Mouse (Mus musculus): ENCODE results near the gene Ston2.

Gene Ston2

DNA sequence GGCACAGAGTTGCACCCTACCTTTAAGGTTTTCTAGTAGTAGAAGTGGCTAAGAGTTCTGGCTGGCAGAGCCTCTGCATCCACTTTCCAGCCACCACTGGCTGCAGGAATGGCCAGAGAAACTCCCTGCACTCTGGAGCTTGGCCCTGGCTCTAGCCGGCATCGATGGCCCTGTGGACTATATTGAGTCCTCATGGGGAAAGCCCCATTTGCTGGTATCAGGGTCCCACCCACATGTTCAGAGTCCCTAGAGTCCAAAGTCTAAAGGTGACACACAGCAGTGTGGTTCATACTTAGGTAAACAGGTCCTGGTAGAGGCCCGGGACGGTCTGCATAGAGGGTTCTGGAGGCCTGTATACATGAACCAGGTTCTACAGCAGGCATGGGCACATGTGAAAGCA, 92.0 kb downstream of the Ston2 start:
- DNase-seq: no peak

DNA sequence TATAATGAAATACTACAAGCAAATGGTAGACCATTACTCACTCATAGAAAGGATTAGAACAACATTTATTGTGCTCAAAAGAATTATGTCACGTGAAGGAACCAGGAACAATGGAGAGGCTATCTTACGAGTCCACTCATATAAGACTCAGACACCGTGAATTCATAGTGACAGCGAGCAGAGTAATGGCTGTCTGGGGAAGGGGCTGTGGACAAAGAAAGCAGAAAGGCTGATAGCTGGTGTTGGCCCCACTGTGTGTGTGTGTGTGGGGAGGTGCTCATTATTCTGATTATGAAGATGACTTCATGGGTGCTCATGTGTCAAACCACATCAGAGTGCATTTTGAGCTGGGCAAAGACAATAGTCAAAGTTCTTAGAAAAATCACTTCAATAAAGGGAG, 92.4 kb downstream of the Ston2 start:
- DNase-seq: no peak

DNA sequence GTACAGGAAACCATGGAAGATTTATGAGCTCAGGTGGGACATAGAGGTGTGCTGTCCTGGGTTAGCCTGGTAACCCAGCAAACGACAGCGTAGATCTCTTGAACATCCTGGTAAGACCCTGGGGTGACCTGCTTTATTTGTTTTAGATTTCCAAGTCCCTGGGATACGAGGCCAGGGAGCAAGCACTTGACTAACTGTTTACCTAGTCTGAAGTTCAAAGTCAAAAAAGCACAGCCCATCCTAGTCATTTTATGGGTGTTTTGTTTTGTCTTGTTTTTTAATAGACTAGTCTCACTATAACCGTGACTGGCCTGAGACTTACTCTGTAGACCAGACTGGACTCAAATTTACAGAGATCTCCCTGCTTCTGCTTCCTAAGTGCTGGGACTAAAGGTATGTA, 93.4 kb downstream of the Ston2 start:
- DNase-seq: no peak

DNA sequence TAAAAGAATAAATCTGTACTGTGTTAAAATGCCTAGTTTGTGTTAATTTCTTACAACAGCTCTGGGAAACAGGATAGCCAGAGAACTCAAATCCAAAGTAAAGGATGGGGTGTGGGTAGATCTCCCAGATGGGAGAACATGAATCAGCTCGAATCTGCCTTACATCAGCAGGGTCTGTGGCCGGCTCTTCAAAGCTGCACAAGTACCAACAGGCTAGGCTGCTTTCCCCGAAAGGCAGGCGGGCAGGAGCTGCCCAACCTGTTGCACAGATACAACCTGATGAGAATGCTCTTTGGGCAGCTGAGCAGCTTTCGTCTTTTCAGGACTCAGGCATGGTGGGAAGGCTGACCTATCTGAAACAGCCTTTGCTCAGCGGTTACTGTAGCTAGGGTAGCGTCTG, 94.6 kb downstream of the Ston2 start:
- no peak for DNase-seq

DNA sequence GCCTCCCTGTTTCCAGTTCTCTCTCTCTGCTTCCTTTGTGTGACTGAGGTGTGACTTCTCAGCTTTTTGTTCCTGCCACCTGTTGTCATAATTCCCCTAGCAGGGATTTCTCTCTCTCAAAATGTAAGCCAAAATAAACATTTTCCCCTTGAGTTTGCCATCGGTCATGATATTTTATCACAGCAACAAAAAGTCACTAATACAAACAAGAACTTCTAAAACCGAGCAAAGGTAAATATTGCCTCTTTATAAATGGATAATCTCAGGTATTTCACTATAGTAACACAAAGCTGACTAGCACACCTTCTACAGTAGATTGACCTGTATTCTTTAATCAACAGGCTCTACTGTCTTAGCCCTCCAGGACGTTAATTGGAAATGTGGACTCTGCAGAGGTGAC, 95.2 kb downstream of the Ston2 start:
- DNase-seq: no peak

DNA sequence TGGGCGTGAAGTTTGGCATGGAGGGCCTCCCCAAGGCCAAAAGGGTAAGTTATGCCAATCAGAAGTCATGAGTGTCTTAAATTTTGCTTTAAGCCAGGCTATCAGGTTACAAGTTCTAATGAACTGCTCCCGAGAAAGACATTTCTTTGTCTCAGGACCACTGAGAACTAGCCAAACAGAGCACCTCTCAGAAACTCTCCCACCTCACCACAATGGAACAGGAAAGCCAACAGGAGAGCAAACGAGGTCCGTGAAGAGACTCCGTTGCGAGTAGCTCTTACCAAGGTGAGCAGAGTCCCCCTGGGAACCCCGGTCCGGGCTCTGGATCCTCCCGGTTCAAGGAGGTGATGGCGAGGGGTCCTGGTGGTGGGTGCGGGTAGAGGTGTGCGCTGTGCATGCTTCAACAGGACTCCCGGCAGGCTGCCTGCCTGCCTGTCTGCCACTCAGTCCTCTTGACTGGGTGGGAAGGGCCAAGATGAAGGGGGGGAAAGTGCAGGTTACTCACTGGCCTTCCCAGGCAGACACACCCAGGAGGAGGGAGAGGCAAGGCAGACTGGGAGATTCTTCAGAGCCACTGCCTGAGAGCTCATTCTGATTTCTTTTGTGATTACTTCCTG, 102.4 kb downstream of the Ston2 start:
- DNase-seq: no peak

DNA sequence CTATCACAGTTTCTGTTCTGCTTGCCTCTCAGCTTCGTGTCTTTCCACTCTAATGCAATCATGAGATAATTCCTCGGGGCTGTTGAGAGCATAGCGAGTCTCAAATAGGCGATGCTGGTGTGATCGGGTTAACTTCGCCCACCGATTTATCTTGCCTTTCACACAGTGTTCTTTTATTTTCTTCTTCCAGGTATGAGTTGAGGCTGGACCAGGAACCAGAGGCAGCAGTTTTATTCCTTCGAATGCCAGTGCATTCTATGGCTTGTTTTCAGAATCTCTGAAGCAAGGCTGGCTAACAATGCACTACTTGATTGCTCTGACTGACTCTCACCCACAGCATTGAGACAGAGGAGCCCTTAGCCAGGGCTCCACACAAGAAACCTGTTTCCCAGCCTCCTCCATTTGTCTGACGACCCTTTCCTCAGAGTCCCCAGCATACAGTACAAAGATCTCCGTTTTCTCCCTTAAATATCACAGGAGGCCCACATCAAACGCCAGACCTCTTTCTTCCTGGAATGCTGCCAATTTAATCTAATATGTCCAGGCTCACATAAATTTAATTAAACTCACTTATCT, 103.3 kb downstream of the Ston2 start:
- no peak for DNase-seq

DNA sequence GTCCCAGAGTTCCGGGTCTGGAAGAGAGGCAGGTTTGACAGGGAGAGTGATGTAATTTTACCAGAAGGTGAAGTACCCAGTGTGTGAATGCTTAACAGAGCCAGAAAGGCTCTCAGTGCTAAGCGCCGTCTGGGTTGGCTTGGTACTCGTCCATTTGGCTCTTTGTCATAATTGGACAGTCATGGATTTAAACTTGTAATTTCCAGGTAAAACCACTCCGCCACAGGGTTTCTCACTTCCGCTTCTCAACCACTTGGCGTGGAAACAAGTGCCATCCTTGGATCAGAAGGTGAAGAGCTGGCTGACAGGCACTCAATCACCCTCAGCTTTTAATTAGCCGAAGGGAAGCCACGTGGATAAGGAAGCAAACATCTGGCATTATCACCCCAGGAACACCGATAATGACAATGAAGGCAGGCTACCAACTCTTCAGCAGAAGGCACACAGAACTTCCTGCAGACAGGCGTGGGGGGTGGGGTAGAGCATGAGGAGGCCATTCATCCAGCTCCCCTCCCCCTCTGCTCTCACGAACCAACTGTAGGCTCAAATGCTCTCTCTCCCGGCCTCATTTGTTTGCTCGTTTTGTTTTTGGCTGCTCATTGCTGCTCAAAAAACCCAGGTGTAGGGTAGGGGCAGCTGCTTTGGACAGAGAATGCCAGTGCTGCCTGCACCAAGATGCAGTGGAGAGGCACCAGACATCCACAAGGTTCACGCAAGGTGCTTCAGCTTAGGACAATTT, 103.9 kb downstream of the Ston2 start:
- DNase-seq: peak in 1 of 2 experiments; percentile 19

DNA sequence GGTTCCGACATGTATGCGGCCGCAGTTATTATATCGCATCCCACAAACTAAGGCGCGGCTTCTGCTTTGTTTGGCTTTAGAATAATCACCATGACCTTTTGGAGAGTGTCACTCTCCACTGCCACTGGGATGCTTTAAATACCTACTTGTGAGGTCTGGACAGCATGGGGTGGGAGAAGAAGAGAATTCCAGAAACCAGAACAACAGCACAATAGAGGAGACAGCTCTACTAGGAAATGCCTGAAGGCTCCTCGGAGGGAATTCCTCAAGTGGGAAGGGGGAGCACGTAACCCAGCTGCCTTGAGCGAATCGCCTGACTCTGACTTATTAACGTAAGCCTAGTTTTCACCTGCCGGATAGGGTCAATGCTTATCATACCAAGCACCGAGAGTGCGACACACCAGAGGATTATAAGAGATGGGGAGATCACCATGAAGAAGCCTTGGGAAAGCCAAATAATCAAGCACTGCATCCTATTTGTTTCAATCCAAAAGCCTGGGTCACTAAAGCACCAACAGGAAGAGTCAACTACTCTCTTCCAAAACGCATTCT, 104.6 kb downstream of the Ston2 start:
- no peak for DNase-seq

DNA sequence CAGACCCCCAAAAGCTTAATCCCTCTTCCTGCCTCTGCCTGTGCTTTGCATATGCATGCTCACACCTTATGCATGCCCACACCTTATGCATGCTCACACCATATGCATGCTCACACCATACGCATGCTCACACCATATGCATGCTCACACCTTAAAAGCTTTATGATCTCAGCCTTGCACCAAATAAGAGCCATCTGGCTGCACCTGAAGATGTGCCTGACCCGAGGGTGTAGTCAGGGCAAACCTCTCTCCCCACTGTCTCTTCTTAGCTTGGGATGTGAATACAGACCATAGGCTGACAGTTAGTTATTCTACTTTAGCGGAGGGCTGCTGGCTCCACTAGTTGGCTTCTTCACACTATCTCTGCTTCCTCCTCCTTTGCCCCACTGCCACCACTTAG, 105.1 kb downstream of the Ston2 start:
- no peak for DNase-seq

DNA sequence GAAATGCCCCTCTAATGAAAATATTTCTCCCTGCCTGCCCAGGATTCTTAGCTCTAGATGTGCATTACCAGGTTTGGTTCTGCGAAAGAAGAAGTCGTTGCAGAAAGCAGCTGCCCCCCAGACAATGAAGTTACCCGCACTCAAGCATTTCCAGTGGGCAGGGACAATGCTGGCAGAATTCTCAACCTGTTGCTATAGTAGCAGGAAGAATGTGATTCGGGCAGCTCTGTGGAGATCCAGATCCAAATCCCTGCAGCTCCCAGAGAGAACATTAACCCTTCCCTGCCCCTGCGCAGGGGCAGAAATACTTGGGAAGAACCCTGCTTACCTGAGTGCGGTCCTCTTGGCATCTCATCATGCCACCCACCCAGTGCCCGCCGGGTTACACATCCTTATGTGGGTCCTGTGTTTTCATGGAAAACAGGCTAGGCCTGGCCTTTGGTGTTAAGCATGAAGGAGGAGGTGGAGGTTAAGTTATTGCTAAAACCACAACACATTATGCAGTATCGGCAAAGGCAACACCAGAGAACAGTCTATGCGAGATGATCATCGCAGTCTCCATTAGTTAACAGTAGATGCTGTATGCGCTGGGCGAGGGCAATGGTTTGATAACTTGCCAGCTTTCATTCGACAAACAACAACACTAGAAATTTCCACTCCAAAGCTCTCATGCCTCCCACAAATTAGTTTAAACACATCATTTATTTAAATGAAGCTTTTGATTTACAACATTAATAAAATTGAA, 108.7 kb downstream of the Ston2 start:
- DNase-seq: no peak

DNA sequence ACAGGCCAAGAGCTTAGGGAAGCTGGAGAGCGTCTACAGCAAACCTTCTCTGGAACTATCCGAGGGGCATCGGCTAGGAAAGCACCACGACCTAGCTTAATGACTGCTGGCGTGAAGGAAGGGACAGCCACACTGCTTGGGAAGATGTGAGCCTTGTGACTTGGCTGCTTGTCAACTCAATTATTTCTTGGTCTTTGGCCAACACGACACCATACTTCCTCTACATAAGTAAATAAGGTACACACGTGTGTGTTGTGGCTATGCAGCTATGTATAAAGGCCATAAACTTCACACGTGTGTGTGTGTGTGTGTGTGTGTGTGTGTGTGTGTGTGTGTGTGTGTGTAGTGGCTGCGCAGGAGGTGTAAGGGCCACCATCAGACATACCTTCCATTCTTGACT, 112.2 kb downstream of the Ston2 start:
- DNase-seq: no peak

DNA sequence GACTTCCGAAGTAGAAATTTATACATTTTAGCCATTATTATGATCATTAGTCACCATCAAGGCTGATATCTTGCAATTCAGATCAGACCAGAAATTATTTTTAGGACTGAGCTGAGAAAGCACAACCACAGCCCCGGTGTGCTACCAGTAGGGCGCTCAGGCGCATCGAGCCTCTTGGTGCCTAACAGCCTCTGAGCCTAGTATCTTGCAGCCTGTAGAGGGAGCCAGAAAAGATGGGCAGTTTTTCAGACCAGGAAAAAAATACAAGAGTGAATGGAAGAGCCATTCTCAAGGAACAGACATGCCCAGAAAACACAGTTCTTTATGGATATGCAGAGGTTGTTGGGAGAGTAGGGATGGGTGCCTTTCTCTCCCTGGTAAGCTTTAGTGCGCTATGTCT, 115.0 kb downstream of the Ston2 start:
- no peak for DNase-seq

DNA sequence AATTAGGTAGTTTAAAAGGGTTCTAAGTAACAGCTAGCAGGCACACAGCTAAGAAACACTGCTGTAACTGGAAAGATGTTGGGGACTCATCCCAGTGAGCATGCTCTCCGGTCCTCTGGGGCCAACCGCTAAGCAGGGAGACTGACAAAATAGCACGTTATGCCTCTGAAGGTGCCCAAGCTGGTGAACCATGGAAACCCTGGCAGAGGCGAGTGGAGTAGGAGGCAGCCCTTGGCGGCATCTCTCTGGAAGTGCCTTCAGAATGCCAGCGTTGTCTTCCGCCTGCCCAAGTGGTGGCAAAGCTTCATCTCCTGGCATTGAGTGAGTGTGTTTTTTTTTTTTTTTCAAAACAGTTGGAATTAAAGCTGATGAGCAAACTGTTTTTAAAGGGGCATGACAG, 115.7 kb downstream of the Ston2 start:
- no peak for DNase-seq

DNA sequence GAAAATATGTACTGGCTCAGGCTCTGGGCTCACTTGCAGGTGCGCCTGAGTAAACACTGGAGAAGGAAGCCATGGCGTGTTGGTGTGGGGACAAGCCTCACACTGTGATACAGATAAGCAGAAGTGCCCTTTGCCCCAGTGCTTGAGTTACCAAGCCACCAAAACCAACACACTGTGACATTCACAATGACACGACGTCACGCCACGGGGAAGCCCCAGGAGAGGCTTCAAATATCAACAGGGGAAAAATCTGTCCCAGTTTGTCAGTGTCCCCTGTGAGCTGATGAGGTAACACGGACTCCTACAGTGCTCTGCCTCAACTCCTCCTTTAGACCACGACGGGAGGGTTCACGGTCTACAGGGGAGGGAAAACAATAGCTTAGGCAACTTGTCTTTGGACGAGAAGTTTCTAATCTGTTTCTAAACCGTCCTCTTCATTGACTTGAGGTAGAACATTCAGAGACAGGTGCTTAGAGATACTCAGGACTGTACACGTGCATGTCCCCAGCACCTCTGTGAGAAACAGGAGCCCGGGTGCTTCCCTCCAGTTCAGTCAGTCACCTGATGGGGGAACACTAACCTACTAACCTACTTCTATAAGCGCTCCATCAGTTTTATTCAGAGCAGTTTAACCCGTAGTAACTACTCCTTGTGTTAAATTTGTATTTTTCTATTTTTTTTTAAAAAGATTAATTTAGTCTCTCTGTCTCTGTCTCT, 119.5 kb downstream of the Ston2 start:
- DNase-seq: peak; percentile 21 to 34

DNA sequence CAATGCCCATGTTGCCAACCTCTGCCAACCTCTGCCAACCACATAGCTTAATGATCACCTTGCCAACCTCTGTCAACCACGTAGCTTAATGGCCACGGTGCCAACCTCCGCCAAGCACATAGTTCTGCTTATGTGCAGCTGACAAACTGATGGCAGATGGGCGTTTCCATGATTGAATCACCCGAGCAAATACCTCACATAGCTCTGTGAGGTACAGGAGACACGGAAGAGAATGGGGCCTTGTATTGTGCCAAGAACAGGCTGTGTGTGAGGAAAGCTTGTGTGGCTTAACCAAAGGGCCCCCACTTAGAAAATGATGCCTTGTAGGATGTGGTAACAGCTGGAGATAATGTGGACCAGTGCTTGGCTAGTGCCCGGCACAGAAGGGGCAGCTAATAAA, 120.4 kb downstream of the Ston2 start:
- no peak for DNase-seq

DNA sequence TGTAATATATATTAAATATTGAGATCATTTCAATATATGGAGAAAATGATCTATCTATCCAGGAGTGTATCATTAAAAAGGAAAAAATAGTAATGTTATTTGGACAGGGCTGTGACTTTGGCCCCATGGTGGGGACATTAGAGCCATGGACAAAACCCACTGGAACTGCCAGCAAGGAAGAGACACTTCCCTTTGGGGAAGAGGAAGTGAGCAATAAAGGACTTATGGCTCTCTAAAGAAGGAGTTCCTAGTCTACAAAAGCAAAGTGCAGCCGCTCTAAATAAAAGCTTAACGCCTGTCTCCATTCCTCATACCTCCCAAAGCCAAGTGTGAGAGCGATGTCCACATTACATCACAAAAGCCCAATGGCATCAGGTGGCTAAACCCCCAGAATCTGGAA, 121.6 kb downstream of the Ston2 start:
- no peak for DNase-seq

DNA sequence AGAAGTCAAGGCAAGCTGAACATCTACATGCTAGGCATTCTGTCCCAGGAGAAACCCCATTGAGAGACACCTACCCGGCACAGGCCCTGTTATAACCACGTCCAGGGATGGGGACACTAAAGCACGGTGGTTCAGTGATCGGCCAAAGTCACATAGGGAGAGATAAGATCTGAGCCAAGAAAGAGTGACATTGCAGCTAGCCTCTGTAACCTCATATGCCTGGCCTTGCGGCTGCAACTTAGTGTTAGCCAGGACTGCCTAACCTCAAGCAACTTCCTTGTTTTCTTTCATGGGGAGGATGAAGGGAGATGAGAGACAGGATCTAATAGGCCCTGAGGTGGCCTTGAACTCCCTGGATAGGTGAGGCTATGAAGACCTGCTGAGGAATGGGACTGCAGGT, 122.8 kb downstream of the Ston2 start:
- no peak for DNase-seq

DNA sequence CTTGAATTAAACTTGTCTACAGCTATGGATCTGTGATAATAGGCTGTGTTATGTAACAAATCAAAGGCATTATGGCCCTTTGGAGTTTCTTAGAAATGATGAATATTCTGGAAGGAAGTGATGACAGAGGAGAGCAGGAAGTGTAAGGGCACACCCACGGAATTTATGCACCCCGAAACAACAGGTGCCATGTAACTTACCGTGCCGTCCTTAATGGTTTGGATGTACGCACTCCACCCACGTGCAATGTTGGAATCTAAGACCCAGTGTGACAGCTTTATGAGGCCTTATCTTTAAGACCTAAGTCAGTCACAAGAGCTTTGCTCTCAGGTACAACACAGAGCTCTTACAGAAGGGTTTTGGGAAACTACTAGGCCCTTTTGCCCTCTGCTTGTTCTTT, 124.9 kb downstream of the Ston2 start:
- no peak for DNase-seq

DNA sequence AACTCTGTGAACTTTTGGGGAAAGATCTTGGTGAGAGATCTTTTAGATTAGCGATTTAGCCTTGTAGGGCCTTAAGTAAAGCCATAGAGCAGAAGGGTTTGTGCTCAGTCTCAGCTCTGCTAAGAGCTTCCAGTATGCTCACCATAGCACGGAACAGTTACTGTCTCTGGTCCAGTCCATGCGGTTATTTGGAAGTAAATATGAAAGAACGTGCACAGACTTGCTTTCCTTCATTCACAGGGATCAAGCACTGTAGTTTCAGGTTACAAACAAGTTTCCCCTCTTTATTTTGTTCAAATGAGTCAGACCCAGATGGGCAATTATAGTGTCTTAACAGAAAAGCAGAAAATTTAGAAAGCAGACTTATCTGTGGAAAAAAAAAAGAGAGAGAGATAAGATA, 125.3 kb downstream of the Ston2 start:
- no peak for DNase-seq

DNA sequence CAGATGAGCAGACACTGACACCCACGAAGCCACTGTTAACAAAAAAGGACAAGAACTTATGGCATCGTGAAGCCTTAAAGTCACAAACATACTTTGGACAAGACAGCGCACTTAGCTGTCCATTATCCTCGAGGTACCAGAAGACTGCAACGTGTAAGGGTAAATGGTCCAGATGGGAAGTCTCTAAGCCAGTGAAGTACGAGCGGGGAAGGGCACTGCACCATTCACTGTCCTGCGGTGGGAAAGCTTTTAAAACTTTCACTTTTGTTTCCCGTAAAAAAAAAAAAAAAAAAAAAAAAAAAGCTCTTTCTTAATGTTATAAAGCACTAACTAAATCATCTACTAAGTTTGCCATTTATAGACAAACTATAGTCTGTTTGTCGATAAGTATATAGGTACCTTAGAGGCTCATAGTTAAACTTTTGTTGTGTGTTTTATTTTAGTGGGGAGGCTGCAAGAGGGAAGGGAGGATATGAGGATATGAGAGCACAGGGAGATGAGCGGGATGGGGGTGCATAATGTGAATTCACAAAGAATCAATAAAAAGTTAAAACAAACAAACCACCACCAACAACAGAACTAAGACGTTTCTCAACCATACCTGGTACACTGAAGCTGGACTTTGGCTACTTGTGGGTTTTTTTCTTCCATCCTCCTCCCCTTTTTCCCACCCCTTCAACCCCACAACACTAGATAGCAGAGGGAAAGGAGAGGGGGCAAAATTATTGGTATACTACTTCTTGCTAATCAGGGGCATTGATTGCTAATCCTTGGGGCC, 127.4 kb downstream of the Ston2 start:
- no peak for DNase-seq
